Mouse (Mus musculus) adipose tissue, adult 10 weeks (tissue): ENCODE measurements around the gene Gm42906. TPM values are rescaled to one million over a fixed set of nuclear protein-coding genes. Genes with fewer than 3 reads are reported as not detected.

ENCODE experiments used
- polyA plus RNA-seq: library from polyadenylated mRNA; stranded (reverse); fragments of 350-450 nt; fragmentation: Illumina TruSeq; extraction: RNeasy Lipid Tissue Mini Kit (QIAGEN cat#74804); gene quantifications from one replicate; pipeline ENCODE4 v1.2.3, GENCODE M21; 2014; ENCODE audit warnings: low read depth, low replicate concordance

Gene Gm42906
- not detected for polyA plus RNA-seq

GRCm38 (mm10) chr5:151428113-151428756, at the start of gene Gm42906:
Gene Gm42906 (minus strand): TSS chr5:151428163.

GRCm38 (mm10) chr5:151233400-151234031, 194.4 kb downstream of the Gm42906 start, which contains the start of gene Stard13:
Gene Stard13 (minus strand): TSS chr5:151233836.

Other genes with a start within 250 kb of the Gm42906 start
- 11.0 TPM for gene Stard13, start 194.3 kb downstream of the Gm42906 start, polyA plus RNA-seq
- not detected for gene Vmn2r18, start 177.9 kb upstream of the Gm42906 start, polyA plus RNA-seq
- 9.0 TPM for gene Rfc3, start 223.1 kb upstream of the Gm42906 start, polyA plus RNA-seq